Mouse (Mus musculus): ENCODE measurements at regions not wholly inside any gene's neighbourhood (a gene's known extent, or its start where the extent isn't known, plus 50 kb on each side); places are given as distances from the start of the nearest gene placed in this dataset.

DNA sequence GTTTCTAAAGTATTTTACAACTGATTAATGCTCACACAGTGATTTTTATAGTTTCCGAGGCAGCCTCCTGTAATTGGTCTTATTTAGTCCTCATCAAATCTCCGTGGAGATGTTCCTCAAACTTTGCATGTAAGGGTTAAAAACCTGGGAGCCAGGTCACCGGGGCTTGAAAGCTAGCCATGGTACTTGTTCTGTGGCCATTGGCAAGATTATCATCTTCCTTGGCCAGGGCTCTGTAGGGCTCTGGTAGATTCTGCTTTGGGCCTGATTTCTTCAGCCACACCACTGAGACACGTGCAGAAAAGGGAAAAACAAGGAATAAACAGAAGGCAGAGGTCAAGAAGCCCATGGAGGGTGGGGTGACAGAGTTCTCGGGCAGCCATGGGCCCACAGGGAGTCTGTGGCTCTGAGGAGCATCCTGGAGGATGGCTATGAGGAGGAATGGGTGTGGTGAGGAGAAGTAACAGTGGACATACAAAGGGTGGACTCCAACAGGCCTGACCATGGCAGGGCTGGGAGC lies 50.7 kb upstream of the Eps8l3 start:
- no peak for DNase-seq (ENCODE audit: low read depth, low spot score)

DNA sequence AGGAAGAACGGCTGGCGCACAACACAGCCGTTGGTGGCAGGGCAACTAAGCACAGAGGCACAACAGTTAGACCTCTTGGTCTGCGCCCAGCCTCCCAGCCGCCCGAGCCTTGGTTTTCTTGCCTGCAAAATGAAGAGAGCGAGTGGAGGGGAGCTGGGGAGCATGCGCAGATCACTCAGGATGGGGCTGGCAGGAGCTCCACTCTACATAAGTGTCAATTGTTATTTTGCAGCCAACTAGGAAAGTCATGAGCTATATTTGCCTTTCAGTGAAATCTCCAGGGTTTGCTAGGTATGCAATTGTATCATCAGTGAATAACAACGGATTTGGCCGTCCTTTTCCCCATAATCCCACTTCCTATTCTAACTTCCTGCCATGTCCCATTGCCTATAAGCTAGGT lies 51.6 kb upstream of the Eps8l3 start:
- no peak for DNase-seq (ENCODE audit: low read depth, low spot score)

DNA sequence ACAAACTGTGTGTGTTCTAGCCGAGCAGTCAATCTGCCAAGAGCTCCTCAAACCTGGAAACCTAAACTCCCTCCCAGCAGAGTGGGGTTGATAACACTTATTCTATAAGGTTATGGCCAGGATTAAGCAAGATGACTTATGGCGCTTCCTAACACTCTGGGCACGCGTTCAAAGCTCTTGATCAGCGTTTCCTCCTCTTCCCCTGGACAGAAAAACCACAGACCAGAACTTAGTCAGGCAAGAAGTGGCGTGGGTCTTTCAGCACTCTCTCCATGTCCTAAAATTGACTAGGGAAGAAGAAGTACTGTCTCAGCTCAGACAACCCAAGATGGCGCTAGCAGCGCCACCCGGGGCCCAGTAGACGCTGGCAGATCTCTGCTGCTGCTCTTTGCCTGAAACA lies 52.7 kb upstream of the Eps8l3 start:
- DNase-seq (ENCODE audit: low read depth, low spot score): no peak

DNA sequence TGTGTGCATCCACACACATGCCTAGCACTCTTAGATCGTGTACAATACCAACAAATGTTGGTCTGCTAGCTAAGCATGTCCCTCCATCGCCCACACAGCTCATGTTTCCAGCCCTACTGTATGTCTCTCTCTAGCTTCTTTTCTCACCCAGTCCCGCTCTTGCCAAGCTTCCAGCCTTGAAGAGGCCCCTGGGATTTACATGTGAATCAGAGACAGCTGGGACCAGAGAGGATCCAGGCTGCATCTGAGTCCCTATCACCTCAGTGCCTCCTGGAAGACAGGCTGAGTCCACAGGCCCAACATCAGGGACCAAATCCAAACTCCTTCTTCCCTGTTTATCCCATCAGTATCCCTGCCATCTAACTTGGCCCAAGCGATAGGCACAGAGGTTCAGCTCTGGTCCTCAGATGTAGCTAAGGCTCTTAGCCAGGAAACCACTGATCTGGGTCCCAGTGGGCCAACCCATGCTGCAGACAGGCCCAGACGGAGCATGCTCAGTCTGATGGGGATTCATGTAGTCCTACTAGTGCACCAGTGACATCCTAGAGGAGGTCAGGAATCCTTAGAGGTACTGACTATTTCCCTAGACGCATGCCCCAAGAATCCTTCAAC lies 53.3 kb upstream of the Eps8l3 start:
- peak; percentile 37 for DNase-seq (ENCODE audit: low read depth, low spot score)

- peak; percentile 67 for DNase-seq (ENCODE audit: low read depth, low spot score)
Measured at GRCm38 (mm10) chr3:107823177-107823576, 53.9 kb upstream of the Eps8l3 start.

DNA sequence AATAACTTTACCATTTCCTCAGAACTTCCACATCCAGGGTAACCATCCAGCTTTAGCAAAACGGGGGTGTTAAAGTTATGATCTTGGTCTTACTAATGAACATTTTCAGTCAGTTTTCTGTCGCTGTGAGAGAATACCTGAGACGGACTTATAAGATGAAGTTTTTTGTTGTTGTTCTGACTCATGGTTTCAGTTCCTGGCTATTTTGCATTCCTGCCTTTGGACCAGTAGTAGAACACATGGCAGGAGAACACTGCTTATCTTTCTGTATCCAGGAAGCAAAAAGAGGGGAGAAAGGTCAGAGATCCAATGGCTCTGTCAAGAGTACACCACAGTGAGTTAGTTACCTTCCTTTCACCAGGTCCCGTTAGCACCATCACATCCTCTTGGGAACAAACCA lies 54.5 kb upstream of the Eps8l3 start:
- no peak for DNase-seq (ENCODE audit: low read depth, low spot score)

DNA sequence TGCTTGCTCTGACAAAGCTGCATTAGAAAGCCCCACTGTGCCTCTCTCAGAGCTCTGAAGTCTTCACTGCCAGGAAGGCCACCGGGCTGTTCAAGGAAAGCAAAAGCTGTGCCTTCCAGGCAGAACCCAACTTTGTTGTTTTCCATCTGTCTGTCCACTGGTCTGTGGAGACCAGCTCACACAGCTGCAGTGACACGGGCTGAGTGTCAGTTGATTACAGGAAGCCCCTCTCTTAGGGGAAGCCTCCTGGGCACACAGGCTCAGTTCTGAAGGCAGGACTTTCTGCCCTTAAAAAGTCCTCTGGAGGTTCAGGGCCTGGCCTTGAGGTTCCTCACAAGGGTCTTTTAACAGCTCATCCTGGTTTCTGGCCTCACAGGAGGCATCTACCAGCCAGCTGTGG lies 55.1 kb upstream of the Eps8l3 start:
- DNase-seq (ENCODE audit: low read depth, low spot score): no peak

GRCm38 (mm10) chr3:107819622-107820021 lies 57.4 kb upstream of the Eps8l3 start:
- no peak for DNase-seq (ENCODE audit: low read depth, low spot score)

DNA sequence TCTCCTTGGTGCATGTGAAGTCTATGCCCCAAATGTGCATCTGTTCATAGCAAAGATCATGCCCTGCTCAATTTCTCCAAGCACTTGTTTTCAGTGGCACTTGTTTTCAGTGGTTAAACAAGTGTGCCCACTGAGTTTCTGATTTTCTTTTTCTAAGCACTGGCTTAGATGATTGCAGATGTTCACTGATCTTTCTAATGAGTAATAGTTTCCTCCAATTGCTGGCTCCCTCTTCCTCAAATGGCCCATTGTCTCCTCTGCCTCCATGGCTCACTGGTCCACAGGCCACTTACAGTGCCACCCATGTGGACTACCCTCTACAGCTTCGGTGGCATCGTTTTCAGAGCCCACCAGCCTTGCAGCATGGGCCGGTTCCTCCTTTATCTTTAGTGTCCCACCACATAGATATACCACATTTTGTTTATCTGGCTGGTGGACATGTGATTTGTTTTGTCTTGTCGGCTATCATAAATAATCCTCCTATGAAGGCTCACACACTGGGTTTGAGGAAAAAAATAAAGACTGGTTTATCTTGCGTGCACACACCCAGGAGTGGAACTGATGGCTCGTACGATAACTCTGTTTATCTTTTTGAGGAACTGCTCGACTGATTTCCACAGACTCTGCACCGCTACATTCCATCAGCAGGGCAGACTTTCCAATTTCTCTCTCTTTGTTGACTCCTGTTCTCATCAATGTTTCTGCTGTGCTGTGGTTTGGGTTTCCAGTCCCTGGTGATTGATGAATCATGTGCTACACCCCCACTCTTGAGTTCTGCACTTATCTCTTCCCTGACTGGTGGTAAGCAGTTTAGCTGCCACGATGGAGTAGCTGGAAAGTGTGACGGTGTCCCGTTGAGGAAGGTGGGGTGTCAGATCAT lies 58.2 kb upstream of the Eps8l3 start:
- no peak for DNase-seq (ENCODE audit: low read depth, low spot score)

GRCm38 (mm10) chr3:107816031-107816430 lies 55.8 kb upstream of the Csf1 start:
- DNase-seq (ENCODE audit: low read depth, low spot score): no peak

GRCm38 (mm10) chr3:107814280-107814679 lies 54.0 kb upstream of the Csf1 start:
- DNase-seq (ENCODE audit: low read depth, low spot score): no peak

- DNase-seq (ENCODE audit: low read depth, low spot score): no peak
Measured at GRCm38 (mm10) chr3:107812885-107813284, 52.6 kb upstream of the Csf1 start.

DNA sequence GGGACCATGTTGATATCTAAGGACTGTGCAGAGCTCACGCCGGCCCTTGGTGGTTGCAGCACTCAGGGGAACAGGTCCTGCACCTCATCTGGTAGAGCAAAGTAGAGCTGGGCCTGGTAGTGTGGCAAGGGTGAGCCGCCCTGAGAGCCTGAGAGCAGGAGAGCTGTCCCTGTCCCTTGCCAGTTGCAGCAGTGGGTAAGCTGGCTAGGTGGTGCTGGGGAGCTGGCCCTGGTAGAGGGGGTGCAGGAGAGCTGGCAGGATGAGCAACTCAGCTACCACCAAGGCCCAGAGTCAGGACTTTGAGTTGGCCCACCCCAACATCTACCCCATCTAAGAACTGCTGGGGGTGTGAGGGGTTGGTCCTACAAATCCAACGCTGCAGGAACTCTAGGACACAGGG lies 52.1 kb upstream of the Csf1 start:
- no peak for DNase-seq (ENCODE audit: low read depth, low spot score)

DNA sequence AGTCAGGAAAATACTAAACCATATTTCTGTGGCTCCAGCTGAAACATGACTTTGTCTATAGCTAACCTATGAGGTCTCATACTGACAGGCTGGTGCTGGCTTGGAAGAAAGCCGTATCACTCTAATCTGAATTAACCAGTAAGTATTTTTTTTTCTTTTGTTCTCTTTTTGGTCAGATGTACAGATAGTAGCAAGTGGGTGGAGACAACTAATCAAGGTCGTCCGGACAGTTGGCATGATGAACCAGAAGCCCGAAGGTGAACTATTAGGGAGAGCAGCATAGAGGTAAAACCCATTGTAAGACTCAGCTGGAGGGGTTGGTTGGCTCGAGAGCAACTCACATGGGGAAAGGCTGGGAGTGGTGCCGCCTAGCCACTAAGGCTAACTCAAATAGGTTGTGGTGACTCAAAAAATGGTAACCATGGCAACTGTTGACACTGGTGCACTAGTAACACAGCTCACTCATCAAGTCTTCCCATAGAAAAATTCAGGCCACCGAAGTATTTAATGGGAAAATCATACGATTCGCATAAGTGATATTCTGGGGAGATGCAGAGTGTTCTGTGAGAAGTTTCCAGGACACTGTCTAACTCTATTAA lies 50.3 kb upstream of the Csf1 start:
- no peak for DNase-seq (ENCODE audit: low read depth, low spot score)
